17 mouse cellular contexts compared by ENCODE assay signal in the genomic region with DNA sequence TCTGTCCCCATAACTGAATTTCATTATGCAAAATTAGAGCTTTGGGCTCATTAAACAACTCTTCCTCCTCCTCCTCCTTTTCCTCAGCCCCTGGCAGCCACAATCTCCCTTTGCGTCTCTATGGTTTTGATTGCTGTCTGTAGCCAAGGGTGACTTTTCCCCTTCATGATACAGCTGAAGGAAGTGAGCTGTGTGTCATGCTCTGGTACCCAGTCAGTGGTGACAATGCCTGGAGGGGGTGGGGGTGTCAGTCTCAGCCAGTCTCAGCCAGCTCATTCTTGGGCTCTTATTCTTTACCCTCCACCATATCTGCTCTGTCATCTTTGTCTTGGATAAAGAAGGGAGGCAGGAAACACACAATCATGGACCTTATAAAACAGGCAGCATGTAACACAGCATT. TPM values are rescaled to one million over a fixed set of nuclear protein-coding genes. Genes with fewer than 3 reads are reported as not detected.
DNase-seq lines count a peak whose midpoint lies in the region; ATAC-seq and TF ChIP-seq lines count a peak whose summit lies in the region.
"Had no signal": no experiment of that assay in that cellular context is flagged by ENCODE, and none has a peak within 500 bp of the region (broad histone marks: within the 10 kb centered on the region; RNA-seq: fewer than 3 reads in every experiment).

No protein-coding gene starts in this region.

- TF ChIP-seq CTCF in kidney, postnatal 0 days (IDR thresholded peaks at IDR 0.05; ENCODE audit: low read depth), result no peak

- no peaks in the 10 kb centered on the region for H3K36me3 ChIP-seq in kidney, postnatal 0 days (ENCODE audit: insufficient read depth, low read length)
- H3K36me3 ChIP-seq in forebrain, embryonic 13.5 days (ENCODE audit: poor library complexity, severe bottlenecking), result no peaks in the 10 kb centered on the region
- H3K36me3 ChIP-seq: embryonic facial prominence, embryonic 10.5 days; heart, embryonic 15.5 days; midbrain, embryonic 13.5 days had no signal

- H3K4me3 ChIP-seq in kidney, postnatal 0 days (replicated peaks; ENCODE audit: low read depth, low read length), result no peak overlapping the region
- H3K4me3 ChIP-seq in forebrain, embryonic 13.5 days, result no peak overlapping the region
- H3K4me3 ChIP-seq: embryonic facial prominence, embryonic 10.5 days; heart, embryonic 15.5 days; midbrain, embryonic 13.5 days had no signal

- H3K27ac ChIP-seq in kidney, postnatal 0 days, result no peak overlapping the region
- H3K27ac ChIP-seq in forebrain, embryonic 13.5 days, result no peak overlapping the region
- H3K27ac ChIP-seq: embryonic facial prominence, embryonic 10.5 days; heart, embryonic 15.5 days; hindbrain, embryonic 14.5 days; midbrain, embryonic 13.5 days had no signal

- 33% methylated on average over 1 of the region's 1 CpGs for WGBS in kidney, postnatal 0 days
- WGBS in forebrain, embryonic 13.5 days, result 78% methylated on average over 1 of the region's 1 CpGs

- peak; percentile 59; the same call in 1 of the 2 replicates for ATAC-seq in kidney, postnatal 0 days (replicated peaks; ENCODE audit: low FRiP score, low read depth)
- ATAC-seq in forebrain, embryonic 13.5 days, result no peak
- ATAC-seq: midbrain, embryonic 13.5 days had no signal

- DNase-seq in kidney, postnatal 0 days (ENCODE audit: low spot score), result no peak
- DNase-seq in kidney, adult 9 months, result no peak
- DNase-seq in thymus, postnatal 4 days, result peak; percentile 43
- no peak for DNase-seq in thymus, postnatal 25 days
- DNase-seq in T-cell, adult 2 months (ENCODE audit: low spot score), result peak; percentile 78
- no peak for DNase-seq in right cerebral cortex, adult 2 months (ENCODE audit: low spot score in 2 of 2)
- DNase-seq: kidney, postnatal 10 days; layer of hippocampus, adult 9-11 months; lung, postnatal 10 days had no signal

- H3K4me2 ChIP-seq in kidney, postnatal 0 days (ENCODE audit: low read length), result no peak overlapping the region
- no peak overlapping the region for H3K4me2 ChIP-seq in forebrain, embryonic 13.5 days
- H3K4me2 ChIP-seq: heart, embryonic 15.5 days; hindbrain, embryonic 14.5 days; liver, embryonic 11.5 days; midbrain, embryonic 13.5 days had no signal

- no peaks in the 10 kb centered on the region for H3K9me3 ChIP-seq in kidney, postnatal 0 days (replicated peaks; ENCODE audit: low read length)
- no peaks in the 10 kb centered on the region for H3K9me3 ChIP-seq in forebrain, embryonic 13.5 days (replicated peaks)
- H3K9me3 ChIP-seq: embryonic facial prominence, embryonic 10.5 days; heart, embryonic 15.5 days; midbrain, embryonic 13.5 days had no signal

- H3K27me3 ChIP-seq in kidney, postnatal 0 days (ENCODE audit: insufficient read depth, low read length), result no peaks in the 10 kb centered on the region
- no peaks in the 10 kb centered on the region for H3K27me3 ChIP-seq in forebrain, embryonic 13.5 days
- H3K27me3 ChIP-seq: heart, embryonic 15.5 days; midbrain, embryonic 13.5 days had no signal

- H3K9ac ChIP-seq in kidney, postnatal 0 days (ENCODE audit: low read depth, low read length), result no peak overlapping the region
- H3K9ac ChIP-seq in forebrain, embryonic 13.5 days, result no peak overlapping the region
- H3K9ac ChIP-seq: heart, embryonic 15.5 days; hindbrain, embryonic 14.5 days; midbrain, embryonic 13.5 days had no signal

- no peaks in the 10 kb centered on the region; the same call in 1 of the 2 replicates for H3K4me1 ChIP-seq in kidney, postnatal 0 days (replicated peaks; ENCODE audit: insufficient read depth, low read length)
- no peaks in the 10 kb centered on the region for H3K4me1 ChIP-seq in forebrain, embryonic 13.5 days
- H3K4me1 ChIP-seq: midbrain, embryonic 13.5 days had no signal

RNA-seq across cellular contexts. Expression of a gene that starts 23.5 kb away (rescaled TPM):
- 0.95 and 1.2 TPM in 2 replicates for polyA plus RNA-seq in kidney, postnatal 0 days (2015; fragmentation: Nextera tagmentation; extraction: Ambion mirVana)
- polyA plus RNA-seq in forebrain, embryonic 13.5 days (2015; fragmentation: Nextera tagmentation; extraction: Ambion mirVana), result 0.43 and 0.89 TPM in 2 replicates

RNA-seq across cellular contexts. Expression of a gene that starts 54.2 kb away (rescaled TPM):
- 0.01 TPM in 2 replicates for polyA plus RNA-seq in kidney, postnatal 0 days (2015; fragmentation: Nextera tagmentation; extraction: Ambion mirVana)
- polyA plus RNA-seq in forebrain, embryonic 13.5 days (2015; fragmentation: Nextera tagmentation; extraction: Ambion mirVana), result not detected in 2 replicates
- polyA plus RNA-seq: embryonic facial prominence, embryonic 10.5 days; midbrain, embryonic 13.5 days; neural tube, embryonic 11.5 days; spleen, adult 2 months had no signal

Comparison
In these comparisons a context has a peak if more than half of its experiments do, and no peak if none do; other contexts are left out.
1. DNase-seq: peak in thymus, postnatal 4 days (single experiment) and T-cell, adult 2 months (single experiment); none in kidney, postnatal 0 days (single experiment), kidney, adult 9 months (single experiment), thymus, postnatal 25 days (single experiment) and right cerebral cortex, adult 2 months (0 of 2).